Mouse (Mus musculus) lung, postnatal 0 days (tissue): ENCODE data around the gene Ripor1. TPM values are rescaled to one million over a fixed set of nuclear protein-coding genes. Genes with fewer than 3 reads are reported as not detected.

ENCODE experiments used
- ATAC-seq: fragments of 200-750 bp; cut with Nextera tagmentation; 2 replicates; pipeline ENCODE4 v1.8.0; 2017; ENCODE audit warnings: moderate library complexity
- DNase-seq: peaks from one replicate; pipeline ENCODE4 v3.0.0-alpha.2; 2016; ENCODE audit warnings: low spot score
- H3K27ac ChIP-seq: fragments of 300-500 bp; sonication (generic); 2 replicates; pipeline ENCODE4 v1.5.1; 2014; ENCODE audit warnings: antibody characterized with exemption, mild to moderate bottlenecking, low read length, mixed read lengths
- H3K27me3 ChIP-seq: fragments of 300-500 bp; sonication (generic); replicated peaks from 2 replicates; pipeline ENCODE4 v1.6.1; 2014; ENCODE audit warnings: low read length, mixed read lengths; ENCODE audit not compliant: insufficient read depth
- H3K36me3 ChIP-seq: fragments of 300-500 bp; sonication (generic); 2 replicates; pipeline ENCODE4 v1.6.1; 2014; ENCODE audit warnings: low read length, mixed read lengths; ENCODE audit not compliant: insufficient read depth
- H3K4me1 ChIP-seq: fragments of 300-500 bp; sonication (generic); 2 replicates; pipeline ENCODE4 v1.6.1; 2014; ENCODE audit warnings: antibody characterized with exemption, low read depth, low read length, mixed read lengths; ENCODE audit not compliant: insufficient read depth
- H3K4me2 ChIP-seq: fragments of 300-500 bp; sonication (generic); replicated peaks from 2 replicates; pipeline ENCODE4 v1.6.1; 2014; ENCODE audit warnings: low read depth, mild to moderate bottlenecking, low read length, moderate library complexity, mixed read lengths
- H3K4me3 ChIP-seq: fragments of 300-500 bp; sonication (generic); 2 replicates; pipeline ENCODE4 v1.5.1; 2014; ENCODE audit warnings: low read depth, low read length
- H3K9ac ChIP-seq: fragments of 300-500 bp; sonication (generic); replicated peaks from 2 replicates; pipeline ENCODE4 v1.6.1; 2014; ENCODE audit warnings: low read depth, mild to moderate bottlenecking
- H3K9me3 ChIP-seq: fragments of 300-500 bp; sonication (generic); 2 replicates; pipeline ENCODE4 v1.6.1; 2016; ENCODE audit warnings: low read length, mixed read lengths
- CTCF ChIP-seq: IDR thresholded peaks from 2 replicates; pipeline ENCODE4 v1.5.1; 2016; ENCODE audit warnings: antibody characterized with exemption, mild to moderate bottlenecking
- EP300 ChIP-seq: IDR thresholded peaks from 2 replicates; pipeline ENCODE4 v1.6.1; 2016; ENCODE audit warnings: antibody characterized with exemption, mild to moderate bottlenecking, control low read depth
- WGBS: fragments of 180-500 bp; shearing (Covaris S2); extraction: QIAGEN DNeasy Blood & Tissue Kit; methylation state at CpG from one replicate; pipeline ENCODE4 v1.1.7; 2014; 5-methylcytosine and 5-hydroxymethylcytosine counted together
- polyA plus RNA-seq: library from polyadenylated mRNA; unstranded; fragments of >200 nt; fragmentation: Nextera tagmentation; extraction: Ambion mirVana; gene quantifications from 2 replicates; pipeline ENCODE4 v1.2.1, GENCODE M21; 2015

The Ripor1 gene
- polyA plus RNA-seq, 1 experiment from 2014 or later = 28.5 TPM

DNA sequence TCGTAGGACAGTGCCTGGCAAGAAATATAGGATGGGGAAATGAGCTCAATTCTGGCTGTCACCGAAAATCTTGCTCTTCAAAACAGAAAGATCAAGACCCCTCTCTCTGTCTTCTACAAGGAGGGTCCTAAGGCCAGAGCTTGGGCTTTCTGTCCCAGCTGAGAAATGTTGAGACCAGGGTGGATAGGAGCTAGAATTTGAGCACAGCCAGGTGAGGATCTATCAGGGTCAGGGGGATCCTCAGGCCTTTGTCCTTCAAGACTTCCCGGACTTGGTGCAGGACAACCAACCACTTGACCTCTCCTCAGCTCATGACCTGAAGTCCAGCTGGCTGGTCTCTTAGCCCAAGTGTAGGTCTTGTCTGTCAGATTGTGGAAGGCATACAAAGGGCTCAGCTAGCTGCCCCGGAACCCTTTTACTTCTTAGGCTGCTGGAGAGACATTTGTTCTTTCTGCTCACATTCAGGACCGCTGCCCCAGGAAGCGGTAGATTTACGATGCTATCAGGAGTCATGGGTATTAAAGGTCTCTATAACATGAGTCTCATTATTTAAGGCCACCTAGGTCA is 18.7 kb downstream of the Ripor1 start:
- no peak overlapping the region for H3K4me2 ChIP-seq
- no peak for TF ChIP-seq CTCF
- H3K27ac ChIP-seq = no peak overlapping the region
- H3K4me3 ChIP-seq = no peak overlapping the region
- ATAC-seq (no peak), DNase-seq (no peak)
- no peaks in the 10 kb centered on the region for H3K27me3 ChIP-seq
- no peaks in the 10 kb centered on the region for H3K9me3 ChIP-seq
- 55% methylated on average over 7 of the region's 7 CpGs for WGBS
- peaks cover 7% of the 10 kb centered on the region; the same call in 1 of the 2 replicates for H3K4me1 ChIP-seq
- H3K36me3 ChIP-seq = peaks cover 18% of the 10 kb centered on the region; the same call in 1 of the 2 replicates
- no peak overlapping the region for H3K9ac ChIP-seq

DNA sequence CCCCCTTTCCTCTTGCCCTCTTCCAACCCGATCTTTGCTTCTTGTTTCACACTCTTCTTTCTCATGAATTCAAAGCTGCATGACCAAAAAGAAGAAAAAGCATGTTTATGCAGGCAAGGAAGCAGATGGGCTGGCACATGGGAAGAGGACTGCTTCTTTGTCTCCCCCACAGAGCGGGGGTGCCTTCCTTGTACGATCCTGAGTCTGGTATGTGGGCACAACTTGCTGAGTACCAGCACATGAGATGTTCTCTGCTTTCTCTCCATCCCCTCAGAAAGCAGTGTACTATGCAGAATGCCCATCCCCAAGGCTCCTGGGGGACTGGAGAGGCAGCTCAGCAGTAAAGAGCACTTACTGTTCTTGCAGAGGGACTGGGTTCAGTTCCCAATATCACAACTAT is 19.3 kb downstream of the Ripor1 start:
- Histone ChIP-seq H3K27me3 (no peaks in the 10 kb centered on the region), H3K9ac (no peak overlapping the region), H3K27ac (no peak overlapping the region), H3K4me2 (no peak overlapping the region), H3K4me1 (peaks cover 7% of the 10 kb centered on the region; the same call in 1 of the 2 replicates), H3K36me3 (peaks cover 15% of the 10 kb centered on the region; the same call in 1 of the 2 replicates), H3K4me3 (no peak overlapping the region), H3K9me3 (no peaks in the 10 kb centered on the region)
- DNase-seq = no peak
- WGBS = 51% methylated on average over 3 of the region's 3 CpGs
- no peak for ATAC-seq
- TF ChIP-seq CTCF (no peak), EP300 (no peak)

DNA sequence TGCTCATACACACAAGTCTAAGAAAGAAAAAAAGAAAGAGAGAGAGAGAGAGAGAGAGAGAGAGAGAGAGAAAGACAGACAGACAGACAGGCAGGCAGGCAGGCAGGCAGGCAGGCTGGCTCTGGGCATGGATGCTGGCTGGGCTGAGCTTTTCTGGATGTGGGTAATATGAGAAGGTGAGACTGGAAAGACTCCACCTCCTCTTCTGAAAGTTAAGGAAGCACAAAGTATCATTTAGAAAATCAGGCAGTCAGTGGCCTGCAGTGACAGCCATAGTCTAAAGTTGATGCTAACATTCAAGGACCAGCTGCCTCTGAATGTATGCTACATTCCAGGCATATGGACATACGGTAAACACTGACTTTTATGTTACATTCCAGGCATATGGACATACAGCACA is 19.8 kb downstream of the Ripor1 start:
- Histone ChIP-seq H3K9ac (no peak overlapping the region), H3K27me3 (no peaks in the 10 kb centered on the region), H3K27ac (no peak overlapping the region), H3K36me3 (peaks cover 11% of the 10 kb centered on the region; the same call in 1 of the 2 replicates), H3K4me1 (peaks cover 7% of the 10 kb centered on the region; the same call in 1 of the 2 replicates), H3K4me3 (no peak overlapping the region), H3K4me2 (no peak overlapping the region), H3K9me3 (no peaks in the 10 kb centered on the region)
- DNase-seq = no peak
- ATAC-seq = no peak
- TF ChIP-seq CTCF (no peak), EP300 (no peak)
- WGBS = 40% methylated on average over 1 of the region's 1 CpGs

DNA sequence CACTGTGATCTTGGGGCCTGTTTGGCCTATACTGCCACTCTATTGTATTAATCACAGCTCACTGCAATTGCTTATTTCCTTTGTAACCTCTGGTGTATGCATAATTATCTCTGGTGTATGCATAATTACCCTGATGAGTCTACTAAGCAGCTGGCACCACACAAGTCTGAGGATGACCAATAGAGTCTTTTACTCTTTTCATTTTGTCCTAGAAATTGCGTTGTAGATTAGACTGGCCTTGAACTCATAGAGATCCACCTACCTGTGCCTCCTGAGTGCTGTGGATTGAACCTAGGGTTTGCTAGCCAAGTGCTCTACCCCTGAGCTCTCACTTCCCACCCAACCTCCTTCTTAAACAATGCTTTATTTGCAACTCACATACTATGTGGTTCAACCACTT is 21.0 kb downstream of the Ripor1 start:
- Histone ChIP-seq H3K4me1 (peaks cover 7% of the 10 kb centered on the region; the same call in 1 of the 2 replicates), H3K4me2 (no peak overlapping the region), H3K36me3 (peaks cover 7% of the 10 kb centered on the region; the same call in 1 of the 2 replicates), H3K27ac (no peak overlapping the region), H3K27me3 (no peaks in the 10 kb centered on the region), H3K9me3 (no peaks in the 10 kb centered on the region), H3K9ac (no peak overlapping the region), H3K4me3 (no peak overlapping the region)
- no peak for DNase-seq
- ATAC-seq = no peak
- 77% methylated on average over 1 of the region's 1 CpGs for WGBS
- TF ChIP-seq EP300 (no peak), CTCF (no peak)

DNA sequence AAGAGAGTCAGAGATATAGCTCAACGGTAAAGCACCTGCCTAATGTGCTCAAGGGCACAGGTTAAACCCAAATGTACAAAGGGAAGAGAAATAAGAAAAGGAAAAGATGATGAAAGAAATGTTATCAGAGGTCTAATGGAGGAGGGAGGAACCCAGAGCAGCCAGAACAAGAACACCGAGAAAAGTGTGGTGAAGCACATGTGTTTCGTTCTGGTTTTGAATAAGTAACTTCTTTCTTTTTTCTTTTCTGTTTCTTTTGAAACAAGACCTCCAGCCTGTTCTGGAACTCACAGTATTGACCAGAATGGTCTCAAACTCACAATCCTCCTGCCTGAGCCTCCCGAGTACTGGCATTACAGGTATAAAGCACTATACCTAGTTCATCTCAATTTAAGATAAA is 24.3 kb downstream of the Ripor1 start:
- WGBS = 85% methylated on average over 4 of the region's 4 CpGs
- no peaks in the 10 kb centered on the region for H3K36me3 ChIP-seq
- TF ChIP-seq CTCF (no peak), EP300 (no peak)
- H3K4me1 ChIP-seq = no peaks in the 10 kb centered on the region
- DNase-seq (no peak), ATAC-seq (no peak)
- H3K27me3 ChIP-seq = no peaks in the 10 kb centered on the region
- H3K9ac ChIP-seq = no peak overlapping the region
- H3K9me3 ChIP-seq = no peaks in the 10 kb centered on the region
- no peak overlapping the region for H3K4me3 ChIP-seq
- H3K4me2 ChIP-seq = no peak overlapping the region
- H3K27ac ChIP-seq = no peak overlapping the region

DNA sequence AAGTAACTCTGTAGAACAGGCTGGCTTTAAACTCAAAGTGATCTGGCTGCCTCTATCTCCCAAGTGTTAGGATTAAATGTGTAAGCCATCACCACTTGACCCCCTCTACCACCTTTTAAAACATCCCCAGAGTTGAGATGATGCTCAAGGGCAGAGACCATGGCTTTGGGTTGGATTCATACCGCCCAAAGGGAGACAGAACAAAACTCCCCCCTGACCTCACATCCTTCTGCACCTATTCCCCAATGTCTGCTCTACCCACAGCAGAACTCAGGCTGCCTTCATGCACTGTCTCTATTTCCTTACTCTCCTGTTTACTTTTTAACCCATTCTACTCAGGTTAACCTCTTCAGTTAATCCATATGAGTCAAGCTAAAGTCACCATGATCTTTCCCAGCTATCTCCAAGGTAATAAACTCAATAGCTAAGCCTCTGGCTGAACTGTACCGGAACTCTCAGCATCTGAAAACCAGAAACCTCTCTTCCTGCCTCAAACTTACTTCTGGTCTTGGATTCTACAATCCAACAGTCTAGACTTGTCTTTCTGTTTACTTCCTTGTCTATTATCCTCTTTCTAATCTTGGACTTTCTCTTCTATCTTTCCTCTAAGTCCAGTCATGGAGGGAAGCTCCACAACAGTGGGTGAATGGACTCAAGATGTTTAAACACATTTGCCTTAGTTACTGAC is 29.9 kb downstream of the Ripor1 start:
- Histone ChIP-seq H3K27ac (no peak overlapping the region), H3K4me1 (peaks cover 7% of the 10 kb centered on the region; the same call in 1 of the 2 replicates), H3K4me3 (no peak overlapping the region), H3K36me3 (no peaks in the 10 kb centered on the region), H3K27me3 (no peaks in the 10 kb centered on the region), H3K4me2 (no peak overlapping the region), H3K9me3 (no peaks in the 10 kb centered on the region), H3K9ac (no peak overlapping the region)
- TF ChIP-seq CTCF = no peak
- TF ChIP-seq EP300 = no peak
- WGBS = 80% methylated on average over 2 of the region's 2 CpGs
- DNase-seq (no peak), ATAC-seq (no peak)
